Mouse (Mus musculus) cortical plate, adult 2 months (tissue): ENCODE measurements around the gene Calu.

Experiments used
- CTCF ChIP-seq: fragments of 200-500 bp; IDR thresholded peaks from 2 replicates; pipeline ENCODE4 v1.5.1; 2011; ENCODE audit warnings: mild to moderate bottlenecking, control low read depth, low read length; ENCODE audit not compliant: insufficient read depth; ENCODE audit errors: extremely low read depth
- POLR2A ChIP-seq: fragments of 200-500 bp; IDR thresholded peaks from 2 replicates; pipeline ENCODE4 v1.6.1; 2011; ENCODE audit warnings: mild to moderate bottlenecking, low read length, control low read depth; ENCODE audit not compliant: insufficient read depth; ENCODE audit errors: extremely low read depth

DNA sequence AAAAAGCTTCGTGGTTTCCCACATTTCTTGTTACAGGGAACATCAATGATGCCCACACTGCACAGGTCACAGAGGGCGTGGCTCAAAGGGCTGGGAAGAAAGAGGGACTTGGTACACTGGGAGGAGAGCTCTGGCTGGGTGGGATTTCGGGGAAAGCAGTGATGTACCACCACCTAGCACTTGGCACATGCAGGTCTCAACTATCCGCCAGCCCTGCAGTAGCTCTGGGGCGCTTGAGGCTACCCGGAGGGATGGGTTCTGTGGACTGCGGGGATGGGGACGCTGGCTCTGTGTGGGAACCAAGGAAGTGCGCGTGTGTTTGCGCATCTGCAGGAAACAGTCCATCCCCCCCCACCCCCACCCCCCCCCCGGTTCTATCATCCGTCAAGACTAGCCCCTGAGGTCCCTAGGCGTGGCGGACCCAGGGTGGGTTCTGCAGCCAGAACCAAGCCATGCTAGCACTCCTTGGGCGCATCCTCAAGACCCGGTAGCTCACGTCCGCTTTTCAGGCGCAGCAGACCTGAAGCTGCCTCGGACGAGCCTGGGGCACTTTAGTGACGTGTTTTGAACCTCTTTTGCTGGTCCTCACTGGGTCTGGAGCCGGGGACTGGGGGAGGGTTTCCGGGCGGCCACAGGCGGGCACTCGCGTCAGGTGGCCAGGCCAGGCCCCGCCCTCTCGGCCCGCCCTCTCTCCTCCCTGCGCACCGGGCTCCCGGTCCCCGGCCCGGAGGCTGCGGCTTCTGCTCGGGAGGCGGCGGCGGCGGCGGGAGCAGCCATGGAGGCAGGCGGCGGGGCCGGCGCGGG, 48.2 kb downstream of the Calu start, which contains the start of gene Ccdc136:
- TF ChIP-seq POLR2A = peak; percentile 51; the same call in 1 of the 2 replicates
- TF ChIP-seq CTCF = no peak
